Mouse (Mus musculus) ovary, adult 2 months (tissue): ENCODE results near the gene Adgrg6. TPM values are rescaled to one million over a fixed set of nuclear protein-coding genes. Genes with fewer than 3 reads are reported as not detected.

ENCODE experiments used
- polyA plus RNA-seq: library from polyadenylated mRNA; depleted of rRNA; stranded (reverse); fragments of >200 nt; gene quantifications from 2 replicates; pipeline ENCODE4 v1.2.3, GENCODE M21; 2012; rRNA removed

Adgrg6 gene
- polyA plus RNA-seq = 1.3 and 1.6 TPM in 2 replicates

DNA sequence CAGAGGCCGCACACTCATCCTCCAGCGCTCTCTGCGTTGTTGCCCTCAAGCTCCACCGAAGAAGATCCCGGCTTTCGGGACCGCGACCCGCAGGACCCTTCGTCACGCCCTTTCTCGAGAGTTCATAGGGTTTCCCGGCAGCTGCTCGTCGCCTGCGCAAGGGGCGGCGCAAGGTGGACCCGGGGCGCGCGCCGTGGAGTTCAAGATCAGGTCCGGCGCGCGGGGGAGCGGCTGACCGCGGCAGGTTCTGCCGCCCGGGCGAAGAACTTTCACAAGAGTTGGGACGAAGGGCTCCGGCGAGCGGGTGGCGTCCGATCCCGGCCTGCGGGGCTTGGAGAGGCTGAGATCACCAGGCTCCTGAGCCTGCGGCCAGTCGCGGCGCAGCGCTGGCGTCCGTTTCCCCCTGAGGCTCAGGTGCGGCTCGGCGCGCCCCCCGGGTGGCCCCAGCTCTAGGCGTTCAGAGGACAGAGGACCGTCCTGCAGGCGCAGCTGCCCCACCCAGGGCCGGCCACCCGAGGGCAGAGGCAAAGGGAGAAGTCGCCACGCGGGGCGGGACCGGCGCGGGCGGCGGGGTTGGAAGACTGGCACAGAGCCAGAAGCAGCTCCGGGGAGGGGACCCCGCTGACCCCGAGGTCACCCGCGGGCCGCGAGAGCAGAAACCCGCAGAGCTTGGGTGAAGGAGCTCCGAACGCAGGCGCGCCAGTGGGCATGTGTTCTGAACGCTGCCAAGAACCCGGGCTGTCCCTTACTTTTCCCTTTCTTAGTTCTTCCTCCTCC is at the start of gene Adgrg6:
TSS of gene Adgrg6 (minus strand) at position 719 of the 777 bp plus-strand sequence.

Other genes starting within 250 kb of the Adgrg6 start
- gene Vta1, start 159.9 kb upstream of the Adgrg6 start, polyA plus RNA-seq = 139 TPM in 2 replicates
- gene Nmbr, start 159.9 kb upstream of the Adgrg6 start, polyA plus RNA-seq = not detected in 2 replicates
- not detected in 2 replicates for gene Gje1, start 172.6 kb upstream of the Adgrg6 start, polyA plus RNA-seq